Mouse (Mus musculus) small intestine, adult 10 weeks (tissue): Measurements from ENCODE around the gene Carmil1. TPM values are rescaled to one million over a fixed set of nuclear protein-coding genes. Genes with fewer than 3 reads are reported as not detected.

Experiments
- polyA plus RNA-seq: library from polyadenylated mRNA; stranded (reverse); fragments of 350-450 nt; fragmentation: Illumina TruSeq; extraction: RNeasy Lipid Tissue Mini Kit (QIAGEN cat#74804); gene quantifications from one replicate; pipeline ENCODE4 v1.2.3, GENCODE M21; 2014; ENCODE audit warnings: low replicate concordance

Carmil1 gene
- 87.1 TPM for polyA plus RNA-seq

DNA sequence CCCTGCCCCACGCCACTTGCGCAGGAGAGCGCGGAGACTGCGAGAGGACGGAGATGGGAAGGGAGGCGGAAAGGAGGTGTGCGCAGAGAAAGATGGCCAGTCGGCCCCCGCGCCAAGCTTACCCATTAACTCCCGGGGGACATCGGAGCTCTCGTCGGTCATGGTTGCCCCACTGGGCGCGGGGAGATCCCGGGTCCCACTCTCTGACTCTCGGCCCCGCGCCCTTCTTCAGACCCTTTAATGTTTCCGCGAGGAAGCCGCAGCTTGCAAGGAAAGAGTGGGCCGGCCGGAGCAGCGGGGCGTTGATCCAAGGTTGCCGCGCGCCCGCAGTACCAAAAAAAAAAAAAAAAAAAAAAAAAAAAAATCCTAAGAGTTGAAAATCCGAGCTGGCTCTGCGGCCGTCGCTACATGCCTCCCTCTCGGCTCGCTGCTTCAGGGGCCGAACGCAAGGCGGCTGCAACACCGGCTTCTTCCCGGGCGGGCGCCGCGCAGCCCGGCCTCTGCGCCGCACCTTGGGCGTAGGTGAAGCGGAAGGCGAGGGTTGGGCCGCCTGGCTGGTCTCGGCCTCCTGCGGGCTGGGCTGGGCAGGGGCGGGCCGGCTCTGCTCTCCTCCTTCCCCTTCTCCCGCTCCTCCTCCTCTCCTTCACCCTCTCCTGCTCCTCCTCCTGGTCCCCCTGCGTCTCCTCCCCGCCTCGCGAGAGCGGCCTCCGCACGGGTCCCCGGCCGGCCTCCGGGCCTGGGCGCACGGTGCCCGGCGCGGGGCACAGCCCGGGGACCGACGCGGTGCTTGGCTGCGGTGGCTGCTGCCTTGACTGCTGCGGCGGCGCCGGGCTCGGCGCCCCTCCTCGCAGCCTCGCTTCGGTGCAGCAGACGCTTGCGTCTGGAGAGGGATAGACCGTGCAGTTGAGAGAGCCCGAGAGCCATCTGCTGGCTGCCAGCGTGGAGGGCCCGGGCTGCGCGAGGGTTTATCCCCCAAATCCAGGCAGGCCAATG is at the start of gene Carmil1:
TSS of gene Carmil1 (minus strand) at position 357 of the 993 bp plus-strand sequence.

DNA sequence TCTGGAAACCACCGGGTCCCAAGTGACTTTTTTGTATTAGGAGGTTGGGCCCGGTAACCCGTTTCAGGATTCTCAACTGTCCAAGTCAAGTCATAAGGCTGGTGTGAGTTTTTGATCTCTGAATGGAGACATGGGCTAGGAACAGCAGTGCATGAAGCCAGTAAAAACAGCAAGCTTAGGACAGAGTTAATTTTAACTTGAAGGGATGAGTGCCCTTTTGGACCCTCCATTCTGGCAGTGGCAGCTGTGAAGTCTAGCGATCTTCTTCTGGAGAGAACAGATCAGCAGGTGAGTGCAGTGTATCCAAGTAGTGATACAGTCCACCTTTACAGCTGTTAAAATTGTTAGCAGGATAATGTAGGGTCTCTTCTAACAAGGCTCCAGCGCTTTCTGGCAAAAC is 46.6 kb upstream of the Carmil1 start, which contains the start of gene Cmah:
TSS of gene Cmah (plus strand) at position 204 of the 400 bp plus-strand sequence.

DNA sequence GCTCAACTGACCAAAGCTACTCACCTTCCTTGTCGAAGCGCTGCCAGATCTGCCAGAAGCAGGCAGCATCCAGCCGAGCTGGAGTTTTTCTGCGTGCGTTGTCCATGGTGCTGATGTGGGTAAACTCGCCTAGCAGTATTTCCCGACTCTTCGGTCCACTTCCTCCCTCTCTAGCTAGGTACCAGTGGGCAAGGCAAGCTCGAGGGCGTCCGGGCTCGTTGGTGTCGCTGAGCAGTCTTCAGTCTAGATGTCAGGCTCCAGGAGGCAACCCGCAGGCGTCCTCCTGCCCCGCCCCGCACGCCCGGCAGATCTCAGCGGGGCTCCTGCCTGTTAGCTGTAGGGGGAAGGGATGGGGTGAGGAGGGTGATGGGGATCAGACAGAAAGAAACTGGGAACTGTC is 289.7 kb downstream of the Carmil1 start, which contains the start of gene Scgn:
TSS of gene Scgn (minus strand) at position 287 of the 400 bp plus-strand sequence.

Other genes with a start within 250 kb of the Carmil1 start
- gene Cmah, start 46.6 kb upstream of the Carmil1 start, polyA plus RNA-seq: 3.0 TPM